Mouse (Mus musculus): ENCODE results near the gene Smtnl1.
"Not testable (repeated sequence)": the region's sequence is repeated elsewhere in the genome, so short reads cannot be mapped to it uniquely, and the experiment has no call there.

Gene Smtnl1

DNA sequence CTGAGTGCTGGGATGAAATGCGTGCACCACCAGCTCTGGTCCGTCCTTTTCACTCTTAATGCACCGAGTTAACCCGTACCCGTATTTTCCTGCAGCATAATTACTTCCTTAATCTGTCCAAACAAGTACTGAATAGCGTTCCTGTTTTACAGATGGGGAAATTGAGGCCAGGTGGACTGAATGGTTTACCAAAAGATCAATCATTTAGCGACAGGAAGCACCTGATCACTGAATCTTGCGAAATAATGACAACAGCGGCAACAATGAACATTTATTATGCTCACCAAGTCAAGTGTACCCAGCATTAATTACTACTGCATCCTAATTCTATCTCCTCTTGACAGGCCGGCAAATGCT lies 16.1 kb upstream of the Smtnl1 start, which contains the start of gene Slc43a1:
Gene Slc43a1 (plus strand): TSS at position 258 of the 357 bp plus-strand sequence.
- in situ Hi-C loops (cut with MseI, MboI), result no loop called here

DNA sequence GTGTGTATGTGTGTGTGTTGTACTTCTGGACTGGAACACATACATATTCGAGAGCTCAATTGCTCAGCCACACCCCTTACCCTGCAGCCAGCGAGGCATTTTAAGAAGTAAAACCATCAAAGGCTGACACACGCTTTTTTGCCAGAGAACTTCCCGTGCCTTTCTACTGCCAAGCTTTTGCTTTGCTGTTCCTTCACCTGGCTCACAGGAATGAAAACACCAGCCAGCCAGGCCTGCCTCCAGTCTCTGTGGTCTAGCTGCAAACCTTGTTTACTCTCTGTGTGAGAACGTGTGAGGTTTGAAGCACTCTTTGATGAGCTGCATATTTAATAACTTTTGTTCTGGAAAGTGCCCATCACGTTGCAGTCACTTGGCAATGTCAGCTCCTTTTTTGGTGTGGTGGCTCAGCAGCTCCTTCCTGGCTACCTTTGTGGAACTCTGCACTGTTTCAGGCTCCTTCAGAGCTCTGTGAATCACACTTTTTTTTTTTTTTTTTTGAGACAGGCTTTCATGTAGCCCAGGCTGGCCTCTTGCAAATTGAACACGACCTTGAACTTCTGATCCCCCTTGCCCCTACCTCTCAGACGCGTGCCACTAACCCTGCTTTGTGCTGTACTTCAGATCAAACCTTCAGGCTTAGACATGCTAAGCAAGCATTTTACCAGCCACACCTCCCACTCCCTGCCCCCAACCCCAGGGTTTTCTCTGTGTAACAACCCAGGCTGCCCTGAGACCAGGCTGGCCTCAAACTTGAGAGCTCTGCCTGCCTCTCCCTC lies 15.6 kb upstream of the Smtnl1 start:
- in situ Hi-C loops (cut with MseI, MboI), result no loop called here

DNA sequence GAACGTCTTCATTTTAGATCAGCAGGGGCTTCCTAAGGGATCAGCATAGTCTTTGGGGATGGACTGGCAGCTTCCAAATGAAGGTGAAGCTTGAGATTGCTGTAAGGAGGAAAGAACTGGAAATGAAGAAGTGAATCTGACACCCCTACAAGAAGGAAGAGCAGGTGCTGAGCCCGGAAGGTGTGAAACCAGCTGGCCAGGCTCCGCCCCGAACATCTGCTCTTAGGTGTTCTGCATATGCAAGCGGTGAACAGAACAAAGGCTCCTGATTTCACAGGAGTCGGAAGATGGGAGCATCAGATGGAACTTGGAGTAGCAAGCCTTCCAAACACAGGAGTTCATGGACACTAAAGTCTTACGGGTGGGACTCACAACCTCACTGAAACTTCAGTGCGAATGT lies 14.7 kb upstream of the Smtnl1 start:
- in situ Hi-C loops (cut with MseI, MboI), result no loop called here

DNA sequence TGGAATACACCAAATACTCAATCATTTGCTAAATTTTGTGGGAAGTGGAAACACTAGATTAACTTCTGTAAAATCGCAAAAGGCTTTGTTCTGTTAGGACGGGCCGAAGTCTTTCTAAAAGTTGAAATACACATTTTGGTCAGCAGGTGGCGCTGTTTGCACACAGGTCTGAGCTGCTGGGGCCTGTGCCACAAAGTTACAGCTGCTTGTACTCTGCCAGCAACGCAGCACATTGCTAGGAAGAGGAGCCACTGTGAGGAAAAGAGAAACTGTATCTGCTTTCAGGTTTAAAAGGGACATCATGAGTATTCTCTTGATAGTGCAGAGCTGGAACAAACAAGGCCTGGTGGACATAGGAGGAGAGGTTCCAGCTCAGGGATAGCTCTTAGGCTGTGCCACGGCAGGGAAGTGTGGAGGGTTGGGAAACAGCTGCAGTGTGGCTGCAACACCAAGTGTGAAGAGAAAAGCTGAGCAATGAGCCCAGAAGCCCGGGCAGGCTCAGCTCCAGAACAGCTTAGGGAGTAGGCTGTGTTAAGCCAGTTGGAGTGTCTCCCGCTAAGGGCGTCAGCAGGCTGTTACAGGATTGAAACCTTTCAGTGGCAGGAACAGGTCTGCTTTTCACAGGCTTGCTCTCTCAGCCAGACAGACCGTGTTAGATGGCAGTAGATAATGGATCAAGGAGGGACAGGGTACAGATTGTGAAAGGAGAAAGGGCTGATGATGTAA lies 9.4 kb upstream of the Smtnl1 start:
- in situ Hi-C loops (cut with MseI, MboI), result no loop called here

DNA sequence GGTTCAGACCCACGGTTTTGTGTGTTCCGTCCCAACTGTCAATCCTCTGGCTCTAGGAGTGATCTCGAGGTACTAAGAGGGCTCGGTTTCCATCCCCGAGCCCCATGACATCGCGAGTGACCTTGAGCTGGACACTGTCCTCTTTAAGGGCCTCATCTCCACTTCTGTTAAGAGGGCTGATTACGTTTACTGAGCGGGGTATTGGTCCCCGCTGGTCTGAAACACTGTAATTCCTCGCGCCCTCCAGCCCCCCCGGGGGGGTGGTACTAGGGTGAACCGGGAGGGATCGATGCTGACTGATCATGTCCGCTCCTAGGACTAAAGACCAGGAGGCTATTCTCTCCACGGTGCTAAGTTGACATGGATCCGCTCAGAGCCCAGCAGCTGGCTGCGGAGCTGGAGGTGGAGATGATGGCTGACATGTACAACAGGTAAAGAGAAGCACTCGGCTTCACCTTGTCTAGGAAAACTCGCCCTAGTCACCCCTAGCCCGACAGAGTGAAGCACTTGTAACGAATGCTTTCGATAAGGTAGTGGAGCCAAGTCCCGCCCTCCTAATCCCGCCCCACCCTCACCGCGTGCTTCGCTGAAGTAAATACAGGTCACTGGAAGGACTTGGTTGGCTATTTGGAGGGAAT lies 5.0 kb upstream of the Smtnl1 start:
- in situ Hi-C loops (cut with MseI, MboI), result no loop called here

DNA sequence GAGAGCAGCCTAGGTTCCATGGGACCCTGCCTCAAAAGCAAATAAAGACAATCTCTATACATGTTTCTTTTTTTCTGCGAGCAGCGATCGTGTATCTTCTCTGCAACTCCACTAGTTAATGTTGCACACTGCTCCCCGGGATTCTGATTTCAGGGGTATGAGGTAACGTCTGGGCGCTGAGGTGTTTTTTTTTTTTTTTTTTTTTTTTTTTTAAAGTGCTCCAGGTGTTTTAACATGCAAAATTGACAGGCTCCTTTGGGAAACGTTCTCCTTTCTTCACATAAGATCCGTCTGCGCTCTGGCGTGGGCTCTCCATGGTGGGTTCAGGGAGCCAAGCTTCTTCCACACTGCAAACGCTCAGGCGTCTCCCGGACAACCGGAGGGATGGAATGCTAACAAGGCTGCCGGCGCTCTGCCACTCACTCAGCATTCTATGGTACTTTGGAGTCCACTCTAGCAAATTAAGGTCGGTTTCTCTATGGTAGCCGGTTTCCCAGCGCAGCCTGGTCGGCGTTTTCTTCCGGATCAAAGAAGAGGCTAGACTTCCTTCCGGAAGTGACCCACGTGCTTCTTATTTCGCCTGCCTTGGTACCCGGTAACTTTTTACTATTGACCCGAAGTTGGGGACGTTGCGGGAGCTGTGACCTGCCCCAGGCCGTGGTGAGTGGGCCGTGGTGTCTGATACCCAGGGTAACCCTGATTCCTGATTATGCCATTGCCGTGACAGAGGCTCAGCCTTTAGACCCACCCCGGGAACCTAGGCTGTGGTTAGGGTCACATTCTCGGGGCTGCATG lies 4.2 kb upstream of the Smtnl1 start, which contains the start of gene Timm10:
Gene Timm10 (plus strand): TSS at position 510 of the 795 bp plus-strand sequence.
- in situ Hi-C loops (cut with MseI, MboI), result no loop called here

DNA sequence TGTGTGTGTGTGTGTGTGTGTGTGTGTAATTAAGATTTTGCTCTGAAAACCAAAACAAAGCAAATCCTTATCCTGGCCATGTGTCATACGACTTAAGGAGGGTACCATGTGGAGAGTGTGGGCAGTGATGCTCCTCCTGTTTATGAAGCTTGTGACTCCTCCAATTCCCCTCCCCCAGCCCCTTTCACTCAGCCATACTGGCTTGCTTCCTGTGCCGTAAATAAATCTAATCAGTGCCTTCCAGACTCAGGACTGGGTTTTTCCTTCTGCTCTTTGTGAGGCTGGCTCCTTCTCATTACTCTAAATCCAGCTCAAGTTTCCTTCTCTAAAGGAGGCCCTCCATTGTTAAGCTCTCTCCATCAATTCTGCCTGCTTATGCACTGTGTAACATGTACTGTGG lies 785 bp upstream of the Smtnl1 start:
- in situ Hi-C loops (cut with MseI, MboI), result no loop called here

DNA sequence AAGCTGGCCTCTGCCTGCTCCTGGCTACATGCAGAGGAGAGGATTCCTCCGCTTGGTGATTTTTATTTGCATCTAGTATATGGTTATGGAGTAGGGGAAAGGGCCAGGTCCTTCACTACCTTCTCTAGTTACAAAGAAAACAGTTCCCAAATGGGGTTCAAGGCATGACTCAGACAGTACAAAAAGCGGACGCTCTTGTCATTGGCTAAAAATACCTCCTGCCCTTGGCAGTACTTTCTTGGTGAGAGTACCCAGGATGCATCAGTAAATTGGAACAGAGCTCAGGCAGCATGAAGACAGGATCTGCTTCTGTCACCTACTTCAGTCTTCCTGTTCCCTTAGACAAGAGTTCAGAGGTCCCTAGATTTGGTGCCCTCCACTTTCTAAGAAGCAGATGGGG lies 2.6 kb downstream of the Smtnl1 start:
- in situ Hi-C loops (cut with MseI, MboI), result no loop called here

DNA sequence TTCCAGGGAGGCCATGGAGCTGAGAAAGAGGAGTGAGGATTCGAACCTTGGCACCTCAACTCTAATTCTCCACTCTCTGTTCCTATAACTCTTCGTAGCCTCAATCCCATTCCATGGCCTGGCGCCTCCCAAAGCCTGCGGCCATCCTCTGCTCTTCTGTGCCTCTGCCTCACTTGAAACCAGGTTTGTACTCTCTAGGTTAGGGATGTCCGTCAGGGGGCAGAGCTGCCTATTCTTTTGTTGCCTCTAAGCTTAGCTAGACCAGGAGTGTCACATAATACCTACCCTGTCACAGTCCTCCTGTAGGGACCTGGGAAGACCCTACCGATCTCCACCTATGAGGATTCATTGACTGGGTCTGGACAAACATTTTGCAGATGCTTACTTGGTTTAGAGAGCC lies 9.8 kb downstream of the Smtnl1 start:
- in situ Hi-C loops (cut with MseI, MboI), result no loop called here

DNA sequence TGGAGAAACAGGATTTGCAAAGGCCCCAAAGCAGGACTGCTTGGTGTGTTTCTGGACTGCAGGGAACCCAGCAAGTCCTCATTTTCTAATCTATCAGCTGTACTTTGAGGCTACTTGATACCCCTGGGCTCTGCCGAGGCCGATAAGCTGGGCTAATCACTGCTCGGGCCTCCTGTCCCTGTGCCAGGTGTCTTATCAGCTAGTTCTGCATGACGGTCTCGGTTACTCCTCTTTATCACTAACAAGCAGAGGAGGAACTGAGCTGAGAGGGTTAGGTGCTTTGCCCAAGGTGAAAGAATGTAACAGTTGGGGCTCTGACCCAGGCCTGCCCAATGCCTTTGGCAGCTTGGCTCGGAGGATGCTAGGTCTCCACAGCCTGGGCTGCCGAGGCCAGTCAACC lies 10.6 kb downstream of the Smtnl1 start:
- in situ Hi-C loops (cut with MseI, MboI), result no loop called here

DNA sequence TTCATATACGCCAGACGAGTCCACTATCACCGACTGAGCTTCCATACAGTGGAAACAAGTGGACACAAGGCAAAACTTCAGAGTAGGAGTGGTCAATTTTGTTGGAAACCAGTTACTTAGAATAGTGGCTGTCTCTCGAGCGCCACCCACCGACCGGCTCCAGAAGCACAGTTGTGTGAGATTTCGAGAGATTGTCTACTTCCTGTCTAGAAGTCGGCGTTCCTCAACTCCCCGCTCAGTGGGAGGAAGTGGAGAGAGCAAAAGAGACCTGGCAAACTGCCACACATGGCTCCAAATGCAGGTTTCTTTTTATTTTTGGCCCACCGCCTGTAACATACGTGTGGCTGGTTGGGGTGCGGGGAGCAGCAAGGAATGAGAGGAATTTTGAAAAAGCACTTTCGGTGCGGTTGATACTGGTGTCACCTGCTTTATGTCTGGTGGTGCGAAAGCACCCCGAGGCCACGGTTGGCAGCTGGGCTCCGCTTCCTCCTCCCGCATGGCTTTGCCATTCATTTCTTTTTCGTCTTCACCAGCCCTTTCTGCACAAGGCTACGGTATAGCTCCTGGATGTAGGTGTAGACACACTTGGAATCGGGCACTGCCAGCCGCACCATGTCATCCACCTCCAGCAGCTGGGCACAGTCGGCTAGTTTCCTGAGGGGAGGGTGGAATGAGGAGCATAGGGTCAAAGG lies 11.4 kb downstream of the Smtnl1 start:
- in situ Hi-C loops (cut with MseI, MboI), result no loop called here

DNA sequence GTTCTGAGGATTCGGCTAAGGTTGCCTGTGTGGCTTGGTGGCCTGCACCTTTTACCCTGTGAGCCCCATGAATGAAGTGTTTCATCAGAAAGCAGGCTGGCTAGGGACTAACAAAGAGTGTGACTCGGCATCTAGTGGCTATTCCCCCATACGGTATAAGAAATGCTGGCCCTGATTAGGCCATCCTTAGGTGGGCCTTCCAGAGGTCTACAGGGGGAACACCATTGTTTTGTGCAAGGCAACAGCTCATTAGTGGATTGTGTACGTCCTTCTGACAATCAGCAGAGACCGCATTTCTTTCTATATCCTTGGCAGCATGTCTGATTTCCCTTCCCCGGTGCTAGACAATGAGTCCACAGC lies 11.9 kb downstream of the Smtnl1 start:
- in situ Hi-C loops (cut with MseI, MboI), result no loop called here

DNA sequence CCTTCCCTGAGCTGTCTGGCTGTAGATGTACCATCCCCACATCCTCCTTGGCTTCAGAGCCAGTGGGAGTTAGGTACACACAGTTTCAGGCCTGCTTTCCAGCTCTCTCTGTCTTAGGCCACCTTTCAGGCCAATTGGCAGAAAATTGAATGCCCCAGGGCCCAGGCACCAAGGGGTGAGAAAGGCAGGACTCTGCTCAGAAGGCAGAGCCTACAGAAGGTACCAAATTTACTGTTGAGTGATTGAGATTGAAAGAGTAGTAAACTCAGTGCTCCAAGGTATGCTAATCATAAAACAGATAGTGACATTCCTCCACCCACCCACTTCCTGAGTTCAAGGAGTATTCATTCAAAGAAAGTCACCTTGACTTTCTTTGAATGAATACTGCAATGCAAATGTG lies 13.1 kb downstream of the Smtnl1 start:
- in situ Hi-C loops (cut with MseI, MboI), result no loop called here

DNA sequence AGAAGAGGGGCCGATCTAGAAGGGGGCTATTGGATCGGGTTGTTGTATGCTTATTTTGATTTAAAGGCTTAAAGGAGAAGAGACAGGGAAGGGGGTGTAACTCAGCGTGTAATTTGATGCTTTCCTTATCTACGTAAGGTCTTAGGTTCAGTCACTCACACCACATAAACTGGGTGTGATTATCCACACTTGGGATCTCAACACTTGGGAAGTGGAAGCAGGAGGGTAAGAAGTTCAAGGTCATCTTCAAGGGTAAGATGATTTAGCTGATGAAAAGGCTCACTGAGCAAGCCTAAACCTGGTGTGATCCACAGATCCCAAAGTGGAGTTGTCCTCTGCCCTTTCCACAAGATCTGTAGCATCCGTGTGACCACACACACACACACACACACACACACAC lies 15.9 kb downstream of the Smtnl1 start:
- in situ Hi-C loops (cut with MseI, MboI), result no loop called here

DNA sequence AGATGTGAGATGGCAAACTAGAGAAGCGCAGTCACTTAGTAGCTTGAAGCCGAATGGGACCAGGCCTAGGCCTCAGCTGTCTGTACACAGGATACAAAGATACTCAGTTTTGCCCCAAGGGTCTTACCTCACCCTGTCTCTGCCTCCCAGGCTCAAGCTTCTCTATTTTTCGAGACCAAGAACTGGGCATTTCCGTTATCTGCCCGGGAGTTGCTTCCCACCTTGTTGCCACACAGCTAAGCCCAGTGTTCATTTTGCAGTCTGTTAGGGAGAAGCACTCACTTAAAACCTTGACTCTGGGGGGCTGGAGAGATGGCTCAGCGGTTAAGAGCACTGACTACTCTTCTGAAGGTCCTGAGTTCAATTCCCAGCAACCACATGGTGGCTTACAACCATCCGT lies 18.5 kb downstream of the Smtnl1 start:
- in situ Hi-C loops (cut with MseI, MboI), result no loop called here

DNA sequence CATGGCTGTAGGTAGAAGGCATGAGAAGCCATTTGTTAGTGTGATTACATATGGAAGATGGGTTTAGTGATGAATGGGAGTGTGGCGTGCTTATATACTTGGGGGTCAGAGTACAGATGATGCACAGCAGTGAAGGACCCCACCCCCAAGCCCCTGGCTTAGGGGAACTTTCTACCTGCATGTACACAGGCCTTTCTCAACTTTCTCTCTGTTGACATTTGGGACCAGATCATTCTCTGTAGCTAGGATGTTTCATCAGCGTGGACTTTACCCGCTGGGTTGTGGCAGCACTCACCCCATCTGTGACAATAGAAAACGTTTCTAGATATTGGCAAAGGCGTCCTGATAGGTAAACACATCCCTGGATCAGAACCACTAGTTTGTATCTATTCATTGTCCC lies 21.2 kb downstream of the Smtnl1 start:
- in situ Hi-C loops (cut with MseI, MboI), result not testable (repeated sequence)

DNA sequence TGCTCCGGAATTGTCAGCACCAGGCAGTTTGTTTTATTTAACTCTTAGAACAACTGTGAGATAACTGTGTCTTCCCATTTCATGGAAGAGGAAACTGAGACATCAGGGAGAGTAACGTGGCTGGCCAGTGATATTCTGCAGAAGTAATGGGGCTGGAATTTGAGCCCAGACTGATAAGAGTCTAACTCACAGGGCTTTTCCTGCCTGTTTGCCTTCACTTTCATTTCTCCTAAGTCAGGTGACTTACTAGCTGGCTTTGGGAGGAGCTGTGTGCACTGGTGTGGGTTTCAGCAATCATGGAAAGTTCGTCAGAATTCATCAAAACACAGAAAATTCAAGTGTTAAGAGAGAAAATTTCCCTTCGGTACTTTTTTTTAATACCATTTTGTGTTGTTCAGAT lies 22.1 kb downstream of the Smtnl1 start:
- in situ Hi-C loops (cut with MseI, MboI), result no loop called here

DNA sequence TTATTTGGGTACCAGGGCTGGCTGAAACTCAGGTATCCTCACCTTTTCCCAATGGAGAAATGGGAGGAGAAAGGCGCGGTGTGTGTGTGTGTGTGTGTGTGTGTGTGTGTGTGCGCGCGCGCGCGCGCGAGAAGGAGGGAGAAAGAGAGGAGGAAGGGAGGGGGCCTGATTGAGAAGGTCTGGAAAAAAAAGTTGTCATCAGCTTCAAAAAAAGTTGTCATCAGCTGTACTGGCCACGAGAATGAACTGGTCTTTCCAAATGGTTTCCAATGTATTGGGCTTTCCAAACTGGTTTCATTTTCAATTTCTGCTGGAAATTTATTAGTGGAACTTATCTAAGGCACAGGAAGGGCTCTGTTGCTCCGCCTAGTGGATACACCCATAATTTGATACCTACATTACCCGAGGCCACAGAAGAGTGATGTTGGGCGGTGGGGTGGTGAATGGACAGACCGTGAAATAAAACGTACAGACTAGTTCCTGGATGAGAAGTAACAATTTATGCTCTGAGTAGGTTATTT lies 23.4 kb downstream of the Smtnl1 start:
- in situ Hi-C loops (cut with MseI, MboI), result no loop called here

DNA sequence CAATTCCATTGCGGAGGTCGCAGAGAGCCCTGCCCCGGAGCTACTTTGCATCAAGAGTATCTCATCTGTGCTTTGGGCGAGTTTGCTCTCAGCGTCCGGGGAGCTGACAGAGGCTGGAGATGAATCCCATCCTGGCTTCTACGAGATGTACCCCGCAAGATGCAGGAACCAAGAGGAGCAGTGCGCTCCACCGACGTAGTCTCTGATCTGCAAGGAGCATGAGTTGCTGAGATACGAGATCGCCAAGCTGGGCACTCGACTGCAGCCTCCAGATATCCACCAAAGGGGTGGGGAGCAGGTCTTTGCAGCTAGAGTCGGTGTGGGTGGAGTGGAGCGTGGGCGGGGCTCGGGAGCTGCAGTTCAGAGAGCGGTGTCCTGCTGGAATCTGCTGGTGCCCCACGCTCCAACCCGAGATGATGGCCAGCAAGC lies 23.9 kb downstream of the Smtnl1 start, which contains the start of gene Ube2l6:
Gene Ube2l6 (plus strand): TSS at position 336 of the 429 bp plus-strand sequence.
- in situ Hi-C loops (cut with MseI, MboI), result no loop called here

DNA sequence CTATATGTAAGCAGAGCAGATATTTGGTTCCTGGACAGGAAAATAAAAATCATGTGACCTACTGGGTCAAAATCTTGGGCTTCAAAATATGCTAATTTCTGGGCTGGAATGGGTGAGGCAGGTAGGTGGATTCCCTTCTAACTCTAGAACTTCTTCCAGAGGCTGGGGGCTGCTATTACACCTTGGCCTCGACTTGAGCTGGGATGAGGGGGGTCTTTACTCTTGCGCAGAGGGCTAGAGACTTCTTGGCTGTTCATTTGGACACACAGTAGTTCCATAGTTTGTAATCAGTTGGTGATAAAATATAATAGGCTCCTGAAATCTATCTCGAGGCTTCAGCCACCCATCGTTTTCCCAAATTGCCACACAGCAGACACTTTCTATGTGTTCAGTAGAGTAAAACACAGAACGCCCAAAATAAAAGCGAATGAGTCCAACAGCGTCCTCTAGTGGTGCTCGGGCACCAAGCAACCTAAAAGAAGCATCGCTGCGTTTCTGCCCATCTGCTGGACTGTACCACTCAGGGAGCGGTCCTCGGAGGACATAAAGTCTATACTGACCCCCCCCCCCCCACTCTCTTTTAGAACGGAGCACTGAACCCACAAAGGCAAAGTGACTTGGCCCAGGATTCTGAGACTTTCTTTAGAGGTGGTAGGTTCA lies 24.5 kb downstream of the Smtnl1 start:
- in situ Hi-C loops (cut with MseI, MboI), result no loop called here

DNA sequence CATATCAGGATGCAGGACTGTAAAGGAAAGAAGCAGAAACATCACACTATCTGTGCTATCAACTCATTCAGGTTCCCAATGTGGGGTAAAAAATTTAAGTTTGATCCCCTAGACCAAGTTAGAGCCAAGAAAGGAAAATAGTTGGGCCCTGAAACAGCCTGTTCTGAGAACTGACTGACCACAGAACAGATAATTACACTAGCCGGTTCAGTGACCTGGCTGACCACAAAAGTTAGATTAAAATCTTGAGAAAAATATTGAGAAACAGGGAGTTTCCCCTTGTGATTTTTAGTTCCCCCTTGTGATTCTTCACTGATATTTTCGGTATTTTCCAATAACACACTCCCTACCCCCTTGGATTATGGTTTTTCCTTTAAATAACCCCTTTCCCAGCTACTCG lies 28.6 kb downstream of the Smtnl1 start:
- in situ Hi-C loops (cut with MseI, MboI), result no loop called here

All from mouse trophoblast stem cell (cell line).